Mouse (Mus musculus): ENCODE measurements around the gene Dzip1. TPM values are rescaled to one million over a fixed set of nuclear protein-coding genes. Genes with fewer than 3 reads are reported as not detected.

Gene Dzip1
- total RNA-seq, 2 experiments from 2014 or later, result 2.1 to 3.3 TPM

DNA sequence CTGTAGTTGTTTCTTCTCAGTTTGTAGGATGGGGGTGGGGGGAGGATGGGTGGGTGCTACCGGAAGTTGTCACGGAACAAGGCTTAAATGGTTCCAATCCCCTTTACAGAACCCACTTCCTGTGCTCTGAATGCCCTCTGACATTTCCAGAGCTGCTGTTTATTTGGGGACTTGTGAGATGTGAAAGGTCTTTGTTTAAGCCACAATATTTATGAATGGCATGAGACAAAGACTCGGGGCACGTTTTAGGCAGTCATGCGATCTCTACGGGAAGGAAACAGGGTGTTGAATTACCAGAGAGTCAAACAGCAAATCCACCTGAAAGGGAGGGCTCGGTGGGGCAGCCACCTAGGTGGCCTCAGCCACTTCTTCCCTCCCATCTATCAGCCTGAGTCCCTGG is 90.9 kb downstream of the Dzip1 start:
- DNase-seq, result no peak

DNA sequence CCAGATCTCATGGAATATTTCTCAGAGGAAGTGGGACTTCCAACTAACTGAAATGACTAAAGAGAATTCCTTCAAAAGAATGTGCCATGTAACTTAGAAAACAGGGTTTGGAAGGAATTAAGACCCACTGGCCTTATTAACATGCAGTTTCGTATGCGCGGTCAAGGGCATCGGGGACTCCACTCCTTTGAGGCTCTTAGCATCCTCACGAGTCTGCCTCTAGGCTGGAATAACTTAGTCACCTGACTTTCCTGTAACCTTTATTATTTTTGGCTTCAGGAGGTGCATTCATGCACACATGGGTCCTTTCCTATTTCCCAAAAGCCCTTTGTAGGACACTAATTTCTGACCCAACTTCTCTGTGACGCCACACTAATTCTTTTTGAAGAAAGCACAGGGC is 92.0 kb downstream of the Dzip1 start:
- DNase-seq, result no peak

DNA sequence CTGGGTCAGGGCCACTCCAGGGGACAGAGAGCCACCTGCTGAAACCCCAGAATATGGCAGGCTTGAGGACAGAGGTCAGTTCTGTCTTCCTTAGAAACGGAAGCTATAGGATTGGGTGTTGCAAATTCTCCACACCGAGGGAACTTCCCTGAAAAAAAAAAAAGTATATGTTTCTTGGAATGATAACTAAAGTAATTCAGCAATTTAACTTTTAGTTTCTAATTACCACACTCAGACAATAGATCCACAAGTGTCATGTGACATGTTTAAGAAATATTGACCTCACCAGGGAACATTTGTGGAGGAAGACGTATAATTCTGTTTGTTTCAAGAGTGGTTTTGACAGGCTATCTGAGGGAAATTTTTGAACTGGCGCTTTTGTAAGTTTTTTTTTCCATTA is 93.7 kb downstream of the Dzip1 start:
- DNase-seq, result no peak

DNA sequence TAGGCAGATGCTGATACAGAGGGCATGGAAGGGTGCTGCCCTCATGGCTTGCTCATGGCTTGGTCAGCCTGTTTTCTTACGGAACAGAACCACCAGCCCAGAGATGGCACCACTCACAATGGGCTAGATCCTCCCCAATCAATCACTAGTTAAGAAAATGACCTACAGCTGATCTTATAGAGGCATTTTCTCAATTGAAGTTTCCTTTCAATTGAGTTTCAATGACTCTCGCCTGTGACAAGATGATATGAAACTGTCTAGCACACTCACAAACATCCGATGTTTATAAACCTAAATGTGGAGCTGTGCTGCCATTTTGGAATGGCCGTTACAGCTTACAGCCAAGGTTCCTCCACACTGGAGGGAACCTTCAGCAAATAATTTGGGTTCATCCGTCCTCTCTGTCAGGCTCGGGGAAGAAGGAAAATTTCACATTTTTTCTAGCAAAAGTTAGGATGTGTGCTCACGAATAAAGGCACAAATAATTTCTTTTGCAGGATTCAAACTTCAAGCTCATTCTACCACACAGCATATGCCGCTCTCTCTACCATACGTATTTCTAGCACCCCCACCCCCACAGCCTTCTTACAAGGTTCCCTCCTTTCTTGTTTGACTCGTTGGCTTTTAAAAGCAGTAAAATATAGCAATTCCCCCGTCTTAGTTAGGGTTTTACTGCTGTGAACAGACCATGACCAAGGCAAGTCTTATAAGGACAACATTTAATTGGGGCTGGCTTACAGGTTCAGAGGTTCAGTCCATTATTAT is 95.7 kb downstream of the Dzip1 start:
- DNase-seq, result no peak

DNA sequence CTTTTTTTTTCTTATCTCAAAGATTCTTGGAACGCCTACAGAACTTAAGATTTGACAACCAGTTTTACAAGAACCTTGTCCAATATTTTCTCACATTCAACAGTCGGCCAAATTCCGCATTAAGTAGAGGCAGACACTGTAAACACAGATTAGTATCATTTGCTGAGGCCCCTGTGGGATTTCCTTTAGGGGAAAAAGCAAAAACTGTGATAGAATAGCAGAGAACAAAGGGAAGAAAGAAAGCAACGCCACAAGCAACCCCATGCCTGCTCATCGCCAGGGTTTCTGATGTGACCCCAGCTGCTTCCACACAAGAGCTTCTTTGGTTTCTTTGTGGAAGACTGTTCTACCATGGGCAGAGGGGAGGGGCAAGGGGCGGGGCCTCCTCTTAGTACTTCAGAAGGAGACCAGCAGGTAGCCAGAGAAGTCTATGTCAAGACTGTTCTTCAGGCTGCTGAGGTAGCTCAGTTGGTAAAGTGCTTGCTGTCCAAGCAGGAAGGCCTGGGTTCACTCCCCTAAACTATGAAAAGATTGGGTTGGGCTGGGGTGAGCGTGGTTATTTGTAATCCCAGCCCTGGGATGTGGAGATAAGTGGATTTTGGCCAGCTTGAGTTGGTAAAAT is 97.9 kb downstream of the Dzip1 start:
- DNase-seq, result no peak

DNA sequence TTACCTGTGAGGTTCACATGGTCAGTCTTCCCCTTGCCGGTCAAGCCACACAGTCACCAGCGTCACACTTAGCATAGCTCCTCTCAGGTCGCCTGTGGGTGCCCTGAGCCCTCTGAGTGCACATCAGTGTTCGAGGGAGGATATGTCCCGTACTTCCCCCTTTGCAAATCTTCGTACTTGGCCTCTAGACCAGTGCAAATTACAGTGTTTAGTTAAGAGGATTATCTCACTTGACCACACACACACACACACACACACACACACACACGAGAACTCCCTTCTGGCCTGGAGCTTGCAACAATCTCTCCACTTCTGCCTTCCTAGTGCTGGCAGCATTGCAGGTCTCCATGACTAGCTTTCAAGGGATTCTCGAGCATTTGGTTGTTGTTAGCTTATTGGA is 98.9 kb downstream of the Dzip1 start:
- DNase-seq, result no peak

Other genes with a start within 250 kb of the Dzip1 start
- gene Abcc4, start 219.2 kb downstream of the Dzip1 start, total RNA-seq (2021), result 10 to 100 TPM in 1 of 2 experiments, 1 to 10 TPM in 1; 8.3 to 10.5 TPM
- gene Cldn10, start 137.6 kb downstream of the Dzip1 start, total RNA-seq (2021), result under 1 TPM in 1 of 2 experiments, not detected in 1; 0.41 TPM
- 10 to 100 TPM; 30.8 to 32.8 TPM for gene Dnajc3, start 12.5 kb upstream of the Dzip1 start, total RNA-seq (2021)
- gene Uggt2, start 174.0 kb upstream of the Dzip1 start, total RNA-seq (2021), result 1 to 10 TPM; 7.4 to 8.0 TPM
- gene Hs6st3, start 212.9 kb upstream of the Dzip1 start, total RNA-seq (2021), result not detected

Data from heart, adult 18-20 months (tissue).